Mouse (Mus musculus) kidney, postnatal 36 days (tissue): ENCODE measurements around the gene Hpcal1.
"Not testable (repeated sequence)": the region's sequence is repeated elsewhere in the genome, so short reads cannot be mapped to it uniquely, and the experiment has no call there.

Experiments
- DNase-seq, 2 experiments: peaks; one replicate each; pipeline ENCODE4 v3.0.0; 2021 to 2022; ENCODE audit warnings: mixed read lengths in 2 of 2

The Hpcal1 gene

DNA sequence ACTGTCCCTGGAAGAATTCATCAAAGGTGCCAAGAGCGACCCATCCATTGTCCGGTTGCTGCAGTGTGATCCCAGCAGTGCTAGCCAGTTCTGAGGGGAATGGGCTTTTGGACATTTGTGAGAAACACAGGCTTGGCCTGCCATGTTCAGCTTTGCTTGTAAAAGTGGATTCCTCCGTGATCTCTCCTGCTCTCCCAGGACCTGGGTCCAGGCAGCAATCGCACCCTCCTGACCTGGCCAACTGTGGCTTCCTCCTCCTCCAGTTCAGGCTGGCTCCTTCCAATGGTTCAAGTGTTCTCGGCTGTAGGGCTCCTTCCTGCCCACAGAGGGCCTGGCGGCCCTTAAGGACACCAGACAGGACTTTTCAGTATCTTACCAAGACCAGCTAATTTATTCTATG lies 100.5 kb downstream of the Hpcal1 start:
- no peak for DNase-seq

GRCm38 (mm10) chr12:17792756-17793155 lies 102.1 kb downstream of the Hpcal1 start:
- DNase-seq = peak in 1 of 2 experiments; percentile 14

- DNase-seq = peak; percentile 80 to 95
Observed at GRCm38 (mm10) chr12:17795660-17796278, 105.1 kb downstream of the Hpcal1 start.

DNA sequence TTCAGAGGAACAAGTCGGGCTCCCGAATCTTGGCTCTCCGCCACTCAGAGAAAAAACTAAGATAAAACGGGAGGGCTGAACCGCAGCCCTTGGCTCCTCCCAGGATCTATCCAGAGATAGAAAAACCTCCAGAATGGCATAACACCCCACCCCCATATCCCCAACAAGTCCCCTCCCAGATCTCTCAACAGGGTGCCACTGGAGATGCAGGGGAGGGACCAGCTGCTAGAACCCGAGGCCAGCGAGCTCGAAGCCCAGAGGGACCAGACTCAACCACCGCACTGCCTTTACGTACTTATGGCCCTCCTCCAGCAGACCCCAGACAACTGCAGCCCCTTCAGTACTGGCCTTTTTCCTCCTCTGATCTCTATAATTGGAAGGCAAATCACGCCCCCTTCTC lies 107.6 kb downstream of the Hpcal1 start:
- not testable (repeated sequence) for DNase-seq

GRCm38 (mm10) chr12:17808542-17808941 lies 117.9 kb downstream of the Hpcal1 start:
- peak; percentile 82 to 86 for DNase-seq

GRCm38 (mm10) chr12:17835279-17835678 lies 144.6 kb downstream of the Hpcal1 start:
- not testable (repeated sequence) for DNase-seq
